Mouse (Mus musculus): ENCODE measurements around the gene BC055324.
"Not testable (repeated sequence)": the region's sequence is repeated elsewhere in the genome, so short reads cannot be mapped to it uniquely, and the experiment has no call there.

The BC055324 gene

GRCm38 (mm10) chr1:163994721-163995608 is at the start of gene BC055324, which contains the start of gene Mettl18:
Gene BC055324 (minus strand): TSS chr1:163994796.
Gene Mettl18 (plus strand): TSS chr1:163994889.
- DNase-seq (ENCODE audit: low read depth, low spot score): peak; percentile 97

- no peak for DNase-seq (ENCODE audit: low read depth, low spot score)
Measured at GRCm38 (mm10) chr1:164043549-164043948, 49.0 kb upstream of the BC055324 start.

GRCm38 (mm10) chr1:164040385-164041135 is 46.0 kb upstream of the BC055324 start:
- no peak for DNase-seq (ENCODE audit: low read depth, low spot score)

GRCm38 (mm10) chr1:164027416-164027815 is 32.8 kb upstream of the BC055324 start:
- DNase-seq (ENCODE audit: low read depth, low spot score): peak; percentile 34

- no peak for DNase-seq (ENCODE audit: low read depth, low spot score)
Measured at GRCm38 (mm10) chr1:164025685-164026084, 31.1 kb upstream of the BC055324 start.

- peak; percentile 19 for DNase-seq (ENCODE audit: low read depth, low spot score)
Measured at GRCm38 (mm10) chr1:164022106-164022505, 27.5 kb upstream of the BC055324 start.

- DNase-seq (ENCODE audit: low read depth, low spot score): not testable (repeated sequence)
Measured at GRCm38 (mm10) chr1:164020746-164021145, 26.1 kb upstream of the BC055324 start.

GRCm38 (mm10) chr1:164019789-164020188 is 25.2 kb upstream of the BC055324 start:
- DNase-seq (ENCODE audit: low read depth, low spot score): no peak

GRCm38 (mm10) chr1:164018221-164018896 is 23.8 kb upstream of the BC055324 start:
- DNase-seq (ENCODE audit: low read depth, low spot score): no peak

- no peak for DNase-seq (ENCODE audit: low read depth, low spot score)
Measured at GRCm38 (mm10) chr1:164014616-164015015, 20.0 kb upstream of the BC055324 start.

GRCm38 (mm10) chr1:164009235-164009634 is 14.6 kb upstream of the BC055324 start:
- peak; percentile 58 for DNase-seq (ENCODE audit: low read depth, low spot score)

GRCm38 (mm10) chr1:164004311-164004710 is 9.7 kb upstream of the BC055324 start:
- no peak for DNase-seq (ENCODE audit: low read depth, low spot score)

- no peak for DNase-seq (ENCODE audit: low read depth, low spot score)
Measured at GRCm38 (mm10) chr1:164001831-164002452, 7.3 kb upstream of the BC055324 start.

- no peak for DNase-seq (ENCODE audit: low read depth, low spot score)
Measured at GRCm38 (mm10) chr1:163995609-163995913, 965 bp upstream of the BC055324 start.

- DNase-seq (ENCODE audit: low read depth, low spot score): no peak
Measured at GRCm38 (mm10) chr1:163994173-163994720, 349 bp downstream of the BC055324 start.

GRCm38 (mm10) chr1:163992371-163992770 is 2.2 kb downstream of the BC055324 start:
- no peak for DNase-seq (ENCODE audit: low read depth, low spot score)

- peak; percentile 48 for DNase-seq (ENCODE audit: low read depth, low spot score)
Measured at GRCm38 (mm10) chr1:163976515-163976914, 18.1 kb downstream of the BC055324 start.

- DNase-seq (ENCODE audit: low read depth, low spot score): peak; percentile 39
Measured at GRCm38 (mm10) chr1:163975088-163975487, 19.5 kb downstream of the BC055324 start.

- no peak for DNase-seq (ENCODE audit: low read depth, low spot score)
Measured at GRCm38 (mm10) chr1:163974471-163974870, 20.1 kb downstream of the BC055324 start.

- DNase-seq (ENCODE audit: low read depth, low spot score): no peak
Measured at GRCm38 (mm10) chr1:163964008-163964689, 30.4 kb downstream of the BC055324 start.

- DNase-seq (ENCODE audit: low read depth, low spot score): no peak
Measured at GRCm38 (mm10) chr1:163958036-163958435, 36.6 kb downstream of the BC055324 start.
